Mouse (Mus musculus) intestine, embryonic 16.5 days (tissue): ENCODE results near the gene Ppfibp2. TPM values are rescaled to one million over a fixed set of nuclear protein-coding genes. Genes with fewer than 3 reads are reported as not detected.

Source experiments
- ATAC-seq: fragments of 200-750 bp; cut with Nextera tagmentation; 2 replicates; pipeline ENCODE4 v1.8.0; 2017; ENCODE audit warnings: moderate TSS enrichment, moderate library complexity
- H3K27ac ChIP-seq: fragments of 300-500 bp; sonication (generic); 2 replicates; pipeline ENCODE4 v1.5.1; 2014; ENCODE audit warnings: mild to moderate bottlenecking, low read length
- H3K27me3 ChIP-seq: fragments of 300-500 bp; sonication (generic); replicated peaks from 2 replicates; pipeline ENCODE4 v1.6.1; 2014; ENCODE audit warnings: low read length, control low read depth, mixed read lengths; ENCODE audit not compliant: control insufficient read depth, insufficient read depth
- H3K36me3 ChIP-seq: fragments of 300-500 bp; sonication (generic); 2 replicates; pipeline ENCODE4 v1.6.1; 2014; ENCODE audit warnings: low read length, control low read depth; ENCODE audit not compliant: control insufficient read depth, insufficient read depth
- H3K4me1 ChIP-seq: fragments of 300-500 bp; sonication (generic); 2 replicates; pipeline ENCODE4 v1.6.1; 2014; ENCODE audit warnings: low read length, control low read depth, mixed read lengths; ENCODE audit not compliant: control insufficient read depth, insufficient read depth
- H3K4me2 ChIP-seq: fragments of 300-500 bp; sonication (generic); 2 replicates; pipeline ENCODE4 v1.6.1; 2014; ENCODE audit warnings: low read depth, low read length, control low read depth
- H3K4me3 ChIP-seq: fragments of 300-500 bp; sonication (generic); 2 replicates; pipeline ENCODE4 v1.5.1; 2014; ENCODE audit warnings: mild to moderate bottlenecking, low read length
- H3K9ac ChIP-seq: fragments of 300-500 bp; sonication (generic); 2 replicates; pipeline ENCODE4 v1.6.1; 2014; ENCODE audit warnings: low read depth, low read length
- H3K9me3 ChIP-seq: fragments of 300-500 bp; sonication (generic); 2 replicates; pipeline ENCODE4 v1.6.1; 2016; ENCODE audit warnings: low read length, control low read depth; ENCODE audit not compliant: control insufficient read depth
- WGBS: fragments of 180-500 bp; shearing (Covaris S2); extraction: QIAGEN DNeasy Blood & Tissue Kit; methylation state at CpG from one replicate; pipeline ENCODE4 v1.1.7; 2014; 5-methylcytosine and 5-hydroxymethylcytosine counted together
- polyA plus RNA-seq: library from polyadenylated mRNA; unstranded; fragments of >200 nt; fragmentation: Nextera tagmentation; extraction: Ambion mirVana; gene quantifications from 2 replicates; pipeline ENCODE4 v1.2.1, GENCODE M21; 2015

Ppfibp2 gene
- polyA plus RNA-seq, 1 experiment from 2014 or later = 13.7 TPM

DNA sequence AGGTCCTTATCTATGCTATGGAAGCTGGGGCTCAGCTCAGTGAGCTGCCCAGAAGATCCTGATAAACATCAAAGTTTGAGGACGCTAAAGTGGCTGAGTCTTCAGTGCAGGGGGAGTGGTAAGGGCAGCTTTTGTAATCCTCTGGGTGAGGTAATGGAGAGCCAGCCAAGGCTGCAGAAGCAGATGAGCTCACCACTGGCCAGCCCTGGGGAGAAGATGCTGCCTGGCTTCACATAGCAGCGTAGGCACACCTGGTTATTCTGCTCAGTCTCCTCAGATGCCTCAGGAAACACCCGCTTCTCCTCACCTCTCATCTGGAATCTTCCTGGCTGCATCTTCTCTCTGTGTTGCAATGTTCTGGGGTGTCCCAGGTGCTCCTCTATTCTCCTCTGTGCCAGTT is 29.4 kb downstream of the Ppfibp2 start:
- 56% methylated on average over 3 of the region's 3 CpGs for WGBS
- Histone ChIP-seq H3K4me1 (no peaks in the 10 kb centered on the region), H3K4me3 (no peak overlapping the region), H3K9me3 (no peaks in the 10 kb centered on the region), H3K27me3 (no peaks in the 10 kb centered on the region), H3K4me2 (no peak overlapping the region), H3K36me3 (no peaks in the 10 kb centered on the region), H3K27ac (no peak overlapping the region), H3K9ac (no peak overlapping the region)
- no peak for ATAC-seq

DNA sequence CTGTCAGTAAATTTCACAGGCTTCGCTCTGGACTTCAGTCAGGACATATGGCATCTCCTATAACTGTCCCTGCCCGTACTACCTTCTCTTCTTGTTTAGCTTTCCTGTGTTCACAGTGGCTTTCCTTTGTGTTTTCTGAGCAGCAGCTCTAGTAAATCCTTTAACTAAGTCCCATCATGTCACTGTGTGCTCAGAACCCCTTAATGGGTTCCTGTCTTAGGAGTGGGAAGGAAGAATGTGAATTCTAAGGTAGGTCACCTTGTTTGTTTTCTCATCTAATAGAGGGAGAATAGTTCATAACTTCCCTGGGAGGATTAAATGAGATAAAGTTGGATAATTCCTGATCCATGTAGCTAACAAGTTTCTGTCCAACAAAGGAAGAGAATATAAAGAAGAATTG is 30.1 kb downstream of the Ppfibp2 start, which contains the start of gene 5330417H12Rik:
5330417H12Rik (minus strand) TSS at position 101 of the 400 bp plus-strand sequence.
- no peak within 1 kb of the TSS for H3K4me3 ChIP-seq

DNA sequence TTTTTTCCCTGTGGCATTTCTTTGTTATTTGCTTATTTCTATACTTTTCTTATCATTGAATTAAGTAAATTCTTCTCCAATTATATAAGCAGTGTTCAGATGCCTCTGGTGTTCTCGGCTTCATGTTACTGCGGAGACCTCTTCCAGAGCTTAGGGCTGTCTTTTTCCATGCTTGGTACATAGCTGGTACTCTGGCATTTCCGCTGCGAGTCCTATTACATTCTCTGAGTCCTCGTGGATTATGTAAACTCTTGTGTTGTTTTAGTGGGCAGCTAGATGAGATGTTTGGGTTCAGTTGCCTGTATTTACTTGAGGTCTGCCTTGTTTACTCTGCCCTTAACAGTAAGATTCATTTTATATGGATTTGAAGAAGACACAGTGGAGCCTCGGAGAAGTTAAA is 30.8 kb downstream of the Ppfibp2 start:
- no peak overlapping the region for H3K4me3 ChIP-seq
- no peaks in the 10 kb centered on the region for H3K36me3 ChIP-seq
- no peaks in the 10 kb centered on the region for H3K4me1 ChIP-seq
- no peak overlapping the region for H3K4me2 ChIP-seq
- H3K27ac ChIP-seq = no peak overlapping the region
- H3K9me3 ChIP-seq = no peaks in the 10 kb centered on the region
- H3K9ac ChIP-seq = no peak overlapping the region
- no peaks in the 10 kb centered on the region for H3K27me3 ChIP-seq
- ATAC-seq = no peak
- WGBS = 51% methylated on average over 6 of the region's 6 CpGs

More for the DNA sequence above, 30.1 kb downstream of the Ppfibp2 start, which contains the start of gene 5330417H12Rik:
- H3K27ac ChIP-seq = no peak within 1 kb of the TSS
- no peaks in the 10 kb centered on the region for H3K9me3 ChIP-seq
- H3K36me3 ChIP-seq = no peaks in the 10 kb centered on the region
- H3K9ac ChIP-seq = no peak within 1 kb of the TSS
- ATAC-seq = no peak
- 83% methylated on average over 2 of the region's 2 CpGs for WGBS
- no peak within 1 kb of the TSS for H3K4me2 ChIP-seq
- H3K4me1 ChIP-seq = no peaks in the 10 kb centered on the region
- H3K27me3 ChIP-seq = no peaks in the 10 kb centered on the region

DNA sequence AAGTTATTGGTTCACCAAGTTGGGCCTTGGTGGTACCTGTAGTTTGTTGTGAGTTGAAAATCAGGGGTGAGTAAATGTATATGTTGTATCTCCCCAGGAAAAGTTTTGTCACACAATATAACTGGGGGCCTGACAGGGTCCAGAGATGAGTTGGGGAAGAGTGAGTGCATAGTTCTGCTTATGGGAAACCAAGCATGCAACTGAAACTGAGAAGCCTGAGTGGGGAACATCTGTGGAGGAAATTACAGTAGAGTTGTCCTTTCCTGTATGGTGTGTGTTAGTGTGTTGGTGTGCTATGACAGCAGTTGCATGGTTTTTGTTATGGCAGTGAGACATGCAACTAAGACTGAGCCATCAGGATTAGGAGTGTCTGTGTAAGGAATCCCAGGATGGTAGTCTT is 33.4 kb downstream of the Ppfibp2 start:
- no peaks in the 10 kb centered on the region for H3K4me1 ChIP-seq
- H3K27ac ChIP-seq = no peak overlapping the region
- no peak for ATAC-seq
- H3K4me3 ChIP-seq = no peak overlapping the region
- no peaks in the 10 kb centered on the region for H3K27me3 ChIP-seq
- no peaks in the 10 kb centered on the region for H3K9me3 ChIP-seq
- H3K4me2 ChIP-seq = no peak overlapping the region
- no peaks in the 10 kb centered on the region for H3K36me3 ChIP-seq
- H3K9ac ChIP-seq = no peak overlapping the region

DNA sequence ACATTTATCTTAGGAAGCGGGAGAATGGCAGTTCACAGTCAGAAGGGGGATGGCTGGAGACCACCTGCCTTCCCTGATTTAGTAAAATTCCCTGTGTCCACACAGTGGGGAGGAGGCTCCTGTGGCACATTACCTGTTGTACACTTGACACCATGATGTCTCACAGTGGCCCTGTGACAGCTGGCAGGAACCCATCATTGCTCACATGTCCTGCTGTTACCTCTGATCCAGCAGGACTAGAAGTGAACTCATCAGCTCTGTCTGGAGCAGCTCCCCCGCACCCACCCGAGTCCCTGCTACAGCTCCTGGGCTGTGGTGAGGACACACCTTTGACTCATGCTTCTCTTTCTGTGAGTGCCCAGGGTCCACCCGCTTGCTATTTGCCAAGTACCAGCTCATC is 38.2 kb downstream of the Ppfibp2 start:
- H3K9me3 ChIP-seq = no peaks in the 10 kb centered on the region
- ATAC-seq = no peak
- no peak overlapping the region for H3K27ac ChIP-seq
- no peak overlapping the region for H3K4me2 ChIP-seq
- 84% methylated on average over 4 of the region's 4 CpGs for WGBS
- H3K27me3 ChIP-seq = no peaks in the 10 kb centered on the region
- no peaks in the 10 kb centered on the region for H3K36me3 ChIP-seq
- H3K9ac ChIP-seq = no peak overlapping the region
- H3K4me3 ChIP-seq = no peak overlapping the region
- H3K4me1 ChIP-seq = no peaks in the 10 kb centered on the region

DNA sequence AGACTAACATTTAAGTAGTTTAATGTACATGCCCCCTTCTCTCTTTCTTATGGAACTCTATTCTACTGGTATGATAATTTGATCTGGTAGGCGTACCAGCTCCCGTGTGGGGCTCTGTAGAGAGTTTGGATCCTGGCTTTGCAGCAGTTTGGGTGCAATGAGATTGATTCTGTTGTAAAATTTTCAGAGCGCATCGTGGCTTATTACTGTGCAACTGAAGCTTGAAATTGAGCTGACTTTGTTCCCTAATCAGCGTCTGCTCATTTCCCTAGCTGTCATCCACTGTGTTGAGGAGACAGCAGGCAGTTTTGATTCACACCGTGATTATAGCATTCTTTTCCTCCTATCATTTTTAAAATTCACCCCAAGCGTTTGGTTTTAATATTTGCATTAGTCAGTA is 42.4 kb downstream of the Ppfibp2 start:
- Histone ChIP-seq H3K36me3 (no peaks in the 10 kb centered on the region), H3K9me3 (no peaks in the 10 kb centered on the region), H3K4me2 (no peak overlapping the region), H3K4me3 (no peak overlapping the region), H3K27ac (no peak overlapping the region), H3K27me3 (no peaks in the 10 kb centered on the region), H3K9ac (no peak overlapping the region), H3K4me1 (no peaks in the 10 kb centered on the region)
- ATAC-seq = no peak
- WGBS = 91% methylated on average over 7 of the region's 7 CpGs

DNA sequence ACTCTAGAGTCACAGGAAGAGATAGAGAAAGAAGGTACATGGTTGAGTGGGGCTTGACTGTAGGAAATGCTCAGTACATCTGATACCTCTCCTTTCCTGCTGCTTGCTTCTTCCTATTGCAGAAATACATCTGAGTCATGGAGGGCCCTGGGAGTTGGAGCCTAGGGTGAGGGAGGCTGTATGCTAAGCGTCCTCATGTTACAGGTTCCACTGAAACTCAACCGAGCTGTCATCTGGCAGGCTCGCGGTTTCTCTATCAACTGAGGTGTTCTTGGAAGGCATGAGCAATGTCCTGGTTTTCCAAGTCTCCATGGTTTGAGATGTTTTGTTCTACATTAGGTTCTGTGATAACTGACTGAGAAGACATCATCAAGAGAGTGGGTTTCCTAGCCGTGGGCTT is 43.0 kb downstream of the Ppfibp2 start:
- no peak overlapping the region for H3K9ac ChIP-seq
- H3K9me3 ChIP-seq = no peaks in the 10 kb centered on the region
- H3K4me2 ChIP-seq = no peak overlapping the region
- no peaks in the 10 kb centered on the region for H3K27me3 ChIP-seq
- no peak overlapping the region for H3K4me3 ChIP-seq
- ATAC-seq = no peak
- 88% methylated on average over 5 of the region's 5 CpGs for WGBS
- H3K36me3 ChIP-seq = no peaks in the 10 kb centered on the region
- H3K27ac ChIP-seq = no peak overlapping the region
- H3K4me1 ChIP-seq = no peaks in the 10 kb centered on the region

DNA sequence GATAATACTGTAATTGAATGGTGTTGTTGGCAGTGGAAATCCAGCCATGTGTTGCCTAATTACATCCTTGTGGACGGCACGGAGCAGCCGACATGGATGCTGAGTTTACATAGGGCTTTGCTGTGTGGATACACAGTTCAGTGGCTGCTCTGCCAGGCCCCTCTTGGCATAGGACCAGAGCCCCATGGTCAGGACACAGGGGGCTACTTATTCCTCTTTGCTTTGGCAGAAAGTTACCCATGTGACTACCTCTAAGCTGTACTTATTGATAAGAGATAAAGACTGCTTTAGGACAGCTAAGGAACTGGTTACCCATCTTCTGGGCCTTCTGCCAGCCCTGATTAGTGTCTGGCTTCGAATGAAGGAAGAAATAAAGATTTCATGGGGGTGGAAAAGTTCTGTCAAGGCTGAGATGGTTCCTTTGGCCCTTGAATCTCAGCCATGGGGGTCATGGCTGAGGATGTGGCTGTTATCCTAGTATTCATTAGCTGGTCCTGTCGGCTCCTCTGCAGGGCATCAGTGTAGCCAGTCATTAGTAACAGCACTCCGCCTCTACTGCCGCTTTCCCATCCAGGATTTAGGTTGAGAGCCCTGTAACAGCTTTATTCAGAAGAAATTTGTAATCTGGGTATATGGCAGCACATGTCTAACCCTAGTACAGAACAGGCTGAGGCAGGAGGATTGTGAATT is 47.7 kb downstream of the Ppfibp2 start:
- 73% methylated on average over 7 of the region's 7 CpGs for whole genome bisulfite sequencing
- Histone ChIP-seq H3K4me3 (no peak overlapping the region), H3K4me2 (no peak overlapping the region), H3K27ac (no peak overlapping the region), H3K27me3 (no peaks in the 10 kb centered on the region), H3K9me3 (peaks cover 6% of the 10 kb centered on the region; the same call in 1 of the 2 replicates), H3K4me1 (no peaks in the 10 kb centered on the region), H3K36me3 (no peaks in the 10 kb centered on the region), H3K9ac (no peak overlapping the region)
- ATAC-seq = no peak

DNA sequence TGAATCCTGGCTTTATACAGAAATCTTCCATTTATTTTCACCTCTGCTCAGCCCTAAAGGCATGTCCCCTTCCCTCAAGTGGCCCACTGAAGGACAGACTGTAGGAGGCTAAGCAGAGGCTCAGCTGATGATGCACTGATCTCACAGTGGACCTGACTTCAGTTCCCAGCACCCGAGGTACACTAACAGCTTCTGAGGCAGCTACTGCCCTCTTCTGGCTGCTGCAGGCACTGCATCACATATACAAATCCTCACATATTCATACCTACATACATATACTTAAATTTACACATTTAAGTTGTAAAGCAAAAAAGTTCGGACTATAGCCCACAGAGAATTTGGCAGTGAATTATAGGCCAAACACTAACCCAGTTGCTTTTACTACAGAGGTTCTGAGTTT is 50.0 kb downstream of the Ppfibp2 start:
- H3K4me1 ChIP-seq = no peaks in the 10 kb centered on the region
- no peak overlapping the region for H3K4me2 ChIP-seq
- H3K9me3 ChIP-seq = peaks cover 6% of the 10 kb centered on the region; the same call in 1 of the 2 replicates
- H3K9ac ChIP-seq = no peak overlapping the region
- ATAC-seq = no peak
- H3K4me3 ChIP-seq = no peak overlapping the region
- H3K27ac ChIP-seq = no peak overlapping the region
- no peaks in the 10 kb centered on the region for H3K36me3 ChIP-seq
- no peaks in the 10 kb centered on the region for H3K27me3 ChIP-seq
- WGBS = 90% methylated on average over 2 of the region's 2 CpGs
